Mouse (Mus musculus) limb, embryonic 10.5 days (tissue): ENCODE results near the gene Psme2. TPM values are rescaled to one million over a fixed set of nuclear protein-coding genes. Genes with fewer than 3 reads are reported as not detected.

ENCODE experiments used
- DNase-seq: peaks from one replicate; pipeline ENCODE4 v3.0.0-alpha.2; 2017; ENCODE audit warnings: low spot score
- H3K27ac ChIP-seq: fragments of 300-500 bp; sonication (generic); 2 replicates; pipeline ENCODE4 v1.5.1; 2016; ENCODE audit warnings: mild to moderate bottlenecking
- H3K27me3 ChIP-seq: fragments of 300-500 bp; sonication (generic); 2 replicates; pipeline ENCODE4 v1.6.1; 2016; ENCODE audit warnings: low read depth, mild to moderate bottlenecking; ENCODE audit not compliant: poor library complexity, severe bottlenecking
- H3K36me3 ChIP-seq: fragments of 300-500 bp; sonication (generic); 2 replicates; pipeline ENCODE4 v1.6.1; 2016; ENCODE audit warnings: mild to moderate bottlenecking, moderate library complexity
- H3K4me1 ChIP-seq: fragments of 300-500 bp; sonication (generic); 2 replicates; pipeline ENCODE4 v1.6.1; 2016
- H3K4me3 ChIP-seq: fragments of 300-500 bp; sonication (generic); 2 replicates; pipeline ENCODE4 v1.5.1; 2016; ENCODE audit warnings: mild to moderate bottlenecking, moderate library complexity
- H3K9me3 ChIP-seq: fragments of 300-500 bp; sonication (generic); replicated peaks from 2 replicates; pipeline ENCODE4 v1.6.1; 2016; ENCODE audit warnings: mild to moderate bottlenecking
- WGBS: fragments of 180-500 bp; shearing (Covaris S2); methylation state at CpG from one replicate; pipeline ENCODE4 v1.1.7; 2016; 5-methylcytosine and 5-hydroxymethylcytosine counted together
- polyA plus RNA-seq: library from polyadenylated mRNA; unstranded; fragments of >200 nt; fragmentation: Nextera tagmentation; extraction: Ambion mirVana; gene quantifications from 2 replicates; pipeline ENCODE4 v1.2.1, GENCODE M21; 2016

Gene Psme2
- polyA plus RNA-seq, 1 experiment from 2014 or later = 192 TPM

DNA sequence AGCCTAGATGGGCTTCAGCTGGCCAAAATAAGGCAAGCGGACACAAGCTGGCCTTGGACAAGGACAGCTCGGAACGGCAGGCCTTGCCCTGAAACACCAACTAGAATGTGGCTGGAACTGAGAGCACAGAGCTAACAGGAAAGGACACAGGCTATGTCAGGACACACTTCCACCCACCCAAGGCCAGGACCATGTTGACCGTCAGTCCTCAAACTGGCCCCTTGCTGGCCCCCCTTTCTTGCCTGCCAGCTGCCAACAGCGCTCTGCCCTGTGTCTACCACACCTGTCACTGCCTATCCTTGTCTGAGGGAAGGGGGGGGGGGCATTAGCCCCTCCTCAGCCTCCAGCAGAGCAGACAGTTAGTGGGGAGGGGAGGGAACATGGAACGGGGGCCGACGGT, 15.6 kb downstream of the Psme2 start, which contains the start of gene Fitm1:
Gene Fitm1, plus strand, starts transcription at position 316 of the 400 bp plus-strand sequence.
- no peak within 1 kb of the TSS for H3K4me3 ChIP-seq

DNA sequence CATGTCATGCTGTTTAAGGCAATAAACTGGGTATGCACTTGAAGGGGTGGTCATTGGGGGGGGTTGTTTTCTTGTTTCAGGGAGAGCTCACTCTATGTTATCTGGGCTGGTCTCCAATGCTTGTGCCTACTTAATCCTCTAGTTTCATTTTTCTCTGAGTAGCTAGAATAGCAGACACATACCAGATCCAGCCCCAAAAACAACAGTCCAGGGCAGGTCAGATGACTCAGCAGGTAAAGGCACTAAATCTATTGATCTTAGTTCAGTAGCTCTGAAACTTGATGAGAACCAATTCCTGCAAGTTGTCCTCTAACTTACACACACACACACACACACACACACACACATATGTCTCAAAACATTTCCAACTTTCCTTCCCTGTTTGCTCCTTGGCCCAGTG, 19.2 kb downstream of the Psme2 start:
- Histone ChIP-seq H3K27me3 (no peaks in the 10 kb centered on the region), H3K4me1 (peaks cover 14% of the 10 kb centered on the region), H3K27ac (no peak overlapping the region), H3K4me3 (no peak overlapping the region), H3K9me3 (no peaks in the 10 kb centered on the region), H3K36me3 (peaks cover 38% of the 10 kb centered on the region)
- no peak for DNase-seq

More for the DNA sequence above, 15.6 kb downstream of the Psme2 start, which contains the start of gene Fitm1:
- no peaks in the 10 kb centered on the region for H3K9me3 ChIP-seq
- peaks cover 10% of the 10 kb centered on the region for H3K36me3 ChIP-seq
- no peaks in the 10 kb centered on the region for H3K27me3 ChIP-seq
- peaks cover 33% of the 10 kb centered on the region for H3K4me1 ChIP-seq
- no peak for DNase-seq
- peak within 1 kb of the TSS; percentile 66 for H3K27ac ChIP-seq
- WGBS = 70% methylated on average over 8 of the region's 8 CpGs

- DNase-seq = no peak
- 90% methylated on average over 2 of the region's 2 CpGs for WGBS
- H3K27me3 ChIP-seq = no peaks in the 10 kb centered on the region
- no peak overlapping the region for H3K4me3 ChIP-seq
- peaks cover 50% of the 10 kb centered on the region for H3K36me3 ChIP-seq
- H3K4me1 ChIP-seq = peaks cover 5% of the 10 kb centered on the region
- H3K27ac ChIP-seq = no peak overlapping the region
- H3K9me3 ChIP-seq = no peaks in the 10 kb centered on the region
These were observed 20.3 kb downstream of the Psme2 start for GRCm38 (mm10) chr14:55570588-55570987.

GRCm38 (mm10) chr14:55567496-55567895, 23.4 kb downstream of the Psme2 start:
- 90% methylated on average over 3 of the region's 3 CpGs for WGBS
- DNase-seq = no peak
- Histone ChIP-seq H3K27ac (no peak overlapping the region), H3K27me3 (no peaks in the 10 kb centered on the region), H3K36me3 (peaks cover 77% of the 10 kb centered on the region), H3K4me1 (no peaks in the 10 kb centered on the region), H3K4me3 (no peak overlapping the region), H3K9me3 (no peaks in the 10 kb centered on the region)

- Histone ChIP-seq H3K27ac (no peak overlapping the region), H3K4me1 (peaks cover 12% of the 10 kb centered on the region), H3K36me3 (peaks cover 78% of the 10 kb centered on the region), H3K27me3 (no peaks in the 10 kb centered on the region), H3K9me3 (no peaks in the 10 kb centered on the region), H3K4me3 (no peak overlapping the region)
- 86% methylated on average over 3 of the region's 3 CpGs for WGBS
- no peak for DNase-seq
These were observed 25.2 kb downstream of the Psme2 start for GRCm38 (mm10) chr14:55565748-55566147.

GRCm38 (mm10) chr14:55563249-55563648, 27.7 kb downstream of the Psme2 start:
- Histone ChIP-seq H3K9me3 (no peaks in the 10 kb centered on the region), H3K36me3 (peaks cover 55% of the 10 kb centered on the region), H3K4me3 (no peak overlapping the region), H3K4me1 (peaks cover 12% of the 10 kb centered on the region), H3K27me3 (no peaks in the 10 kb centered on the region), H3K27ac (no peak overlapping the region)
- DNase-seq = no peak
- 93% methylated on average over 11 of the region's 11 CpGs for WGBS

- no peak overlapping the region for H3K4me3 ChIP-seq
- peaks cover 41% of the 10 kb centered on the region for H3K36me3 ChIP-seq
- DNase-seq = no peak
- WGBS = 86% methylated on average over 10 of the region's 10 CpGs
- no peak overlapping the region for H3K27ac ChIP-seq
- peaks cover 15% of the 10 kb centered on the region for H3K4me1 ChIP-seq
- H3K9me3 ChIP-seq = no peaks in the 10 kb centered on the region
- H3K27me3 ChIP-seq = no peaks in the 10 kb centered on the region
These were observed 29.1 kb downstream of the Psme2 start for GRCm38 (mm10) chr14:55561860-55562259.

GRCm38 (mm10) chr14:55560202-55561073, 30.5 kb downstream of the Psme2 start, which contains the start of gene A730061H03Rik:
TSS of gene A730061H03Rik (minus strand) at chr14:55560406.
- WGBS = under 1% methylated on average over 51 of the region's 51 CpGs

GRCm38 (mm10) chr14:55559799-55560201, 31.1 kb downstream of the Psme2 start, which contains the start of gene Dcaf11:
TSS of gene Dcaf11 (plus strand) at chr14:55560006.
- peak; percentile 94 for DNase-seq
- H3K4me3 ChIP-seq = peak within 1 kb of the TSS; percentile 79
- H3K36me3 ChIP-seq = peaks cover 21% of the 10 kb centered on the region
- H3K27me3 ChIP-seq = no peaks in the 10 kb centered on the region
- no peaks in the 10 kb centered on the region for H3K9me3 ChIP-seq
- H3K27ac ChIP-seq = peak within 1 kb of the TSS; percentile 95
- H3K4me1 ChIP-seq = peaks cover 18% of the 10 kb centered on the region
- under 1% methylated on average over 27 of the region's 27 CpGs for WGBS

More at GRCm38 (mm10) chr14:55560202-55561073, 30.5 kb downstream of the Psme2 start, which contains the start of gene A730061H03Rik:
- Histone ChIP-seq H3K27ac (peak within 1 kb of the TSS; percentile 95), H3K4me3 (peak within 1 kb of the TSS; percentile 79), H3K27me3 (no peaks in the 10 kb centered on the region), H3K9me3 (no peaks in the 10 kb centered on the region), H3K4me1 (peaks cover 18% of the 10 kb centered on the region), H3K36me3 (peaks cover 27% of the 10 kb centered on the region)
- DNase-seq = peak; percentile 96

DNA sequence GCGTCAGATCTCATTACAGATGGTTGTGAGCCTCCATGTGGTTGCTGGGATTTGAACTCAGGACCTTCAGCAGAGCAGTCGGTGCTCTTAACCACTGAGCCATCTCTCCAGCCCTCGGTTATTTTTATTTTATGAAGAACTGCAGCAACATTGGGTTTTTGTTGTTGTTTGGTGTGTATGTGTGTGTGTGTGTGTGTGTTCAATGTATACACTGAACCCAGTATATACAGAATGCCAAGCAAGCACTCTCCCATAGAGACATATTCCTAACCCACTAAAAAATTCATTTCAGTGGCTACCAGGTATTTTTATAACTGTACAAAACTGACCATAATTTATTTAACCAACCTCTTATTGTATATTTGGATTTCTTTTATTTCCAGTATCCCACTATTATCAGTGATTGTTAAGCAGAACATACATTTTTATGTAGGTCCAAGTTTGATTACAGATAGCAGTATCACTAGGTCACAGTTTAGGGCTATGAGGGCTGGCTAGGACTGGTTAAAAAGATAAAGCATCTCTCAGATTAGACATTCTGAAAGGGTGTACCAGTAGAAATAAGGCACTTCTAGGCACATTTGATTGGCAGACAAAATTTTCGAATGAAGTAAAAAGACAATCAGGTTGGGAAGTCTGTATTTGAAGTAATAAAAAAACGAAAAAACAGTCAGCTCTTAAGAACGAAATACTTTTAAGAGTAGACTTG, 32.0 kb downstream of the Psme2 start:
- Histone ChIP-seq H3K27ac (peak overlapping the region; percentile 95; the same call in 1 of the 2 replicates), H3K9me3 (no peaks in the 10 kb centered on the region), H3K4me1 (peaks cover 18% of the 10 kb centered on the region), H3K4me3 (peak overlapping the region; percentile 79), H3K27me3 (no peaks in the 10 kb centered on the region), H3K36me3 (peaks cover 12% of the 10 kb centered on the region)
- DNase-seq = no peak
- 61% methylated on average over 6 of the region's 6 CpGs for WGBS

DNA sequence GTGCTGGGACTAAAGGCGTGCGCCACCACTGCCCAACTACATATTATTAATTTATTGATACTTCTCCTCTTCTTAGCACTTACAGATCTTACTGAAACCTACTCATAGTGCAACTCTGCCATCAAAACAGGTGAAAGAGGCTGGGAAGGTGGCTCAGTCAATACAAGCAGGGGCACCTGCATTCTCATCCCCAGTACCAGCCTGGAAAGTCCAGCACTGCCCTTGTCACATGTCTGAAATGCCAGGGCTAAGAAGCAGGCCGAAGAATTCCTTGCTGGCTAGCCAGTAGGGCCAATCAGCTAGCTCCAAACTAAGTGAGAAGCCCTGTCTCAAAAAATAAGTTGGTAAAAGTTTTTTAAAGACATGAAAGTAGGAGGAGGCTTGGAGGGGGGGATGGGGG, 33.3 kb downstream of the Psme2 start:
- Histone ChIP-seq H3K36me3 (0 out of 2 replicates have a peak, but pooled peaks cover 2% of the 10 kb centered on the region), H3K9me3 (no peaks in the 10 kb centered on the region), H3K4me3 (no peak overlapping the region), H3K27ac (no peak overlapping the region), H3K27me3 (no peaks in the 10 kb centered on the region), H3K4me1 (peaks cover 18% of the 10 kb centered on the region)
- WGBS = 96% methylated on average over 3 of the region's 3 CpGs
- DNase-seq = no peak

GRCm38 (mm10) chr14:55557003-55557402, 33.9 kb downstream of the Psme2 start:
- H3K36me3 ChIP-seq = no peaks in the 10 kb centered on the region
- peak; percentile 72 for DNase-seq
- no peaks in the 10 kb centered on the region for H3K9me3 ChIP-seq
- H3K4me1 ChIP-seq = peaks cover 17% of the 10 kb centered on the region
- H3K4me3 ChIP-seq = no peak overlapping the region
- no peaks in the 10 kb centered on the region for H3K27me3 ChIP-seq
- H3K27ac ChIP-seq = no peak overlapping the region
- WGBS = 27% methylated on average over 5 of the region's 5 CpGs

GRCm38 (mm10) chr14:55555788-55556187, 35.1 kb downstream of the Psme2 start:
- H3K4me3 ChIP-seq = no peak overlapping the region
- H3K4me1 ChIP-seq = peaks cover 6% of the 10 kb centered on the region; the same call in 1 of the 2 replicates
- no peak overlapping the region for H3K27ac ChIP-seq
- H3K9me3 ChIP-seq = no peaks in the 10 kb centered on the region
- no peak for DNase-seq
- no peaks in the 10 kb centered on the region for H3K27me3 ChIP-seq
- H3K36me3 ChIP-seq = no peaks in the 10 kb centered on the region
- 86% methylated on average over 3 of the region's 3 CpGs for WGBS
